Mouse (Mus musculus) kidney, adult 2 months (tissue): Measurements from ENCODE around the gene Rnf43. TPM values are rescaled to one million over a fixed set of nuclear protein-coding genes. Genes with fewer than 3 reads are reported as not detected.

Source experiments
- DNase-seq: peaks from one replicate; pipeline ENCODE4 v3.0.0; 2021
- H3K27ac ChIP-seq: fragments of 200-500 bp; 2 replicates; pipeline ENCODE4 v1.5.1; 2012; ENCODE audit warnings: low read depth, low read length, control low read depth, inconsistent platforms; ENCODE audit not compliant: insufficient read depth
- H3K27me3 ChIP-seq: fragments of 200-500 bp; replicated peaks from 2 replicates; pipeline ENCODE4 v1.6.1; 2012; ENCODE audit warnings: mild to moderate bottlenecking, moderate library complexity, low read length, inconsistent platforms; ENCODE audit not compliant: control insufficient read depth, insufficient read depth
- H3K36me3 ChIP-seq: fragments of 200-500 bp; 2 replicates; pipeline ENCODE4 v1.6.1; 2012; ENCODE audit warnings: mild to moderate bottlenecking, moderate library complexity, low read length, inconsistent platforms; ENCODE audit not compliant: control insufficient read depth, insufficient read depth
- H3K4me1 ChIP-seq: fragments of 200-500 bp; 2 replicates; pipeline ENCODE4 v1.6.1; 2011; ENCODE audit warnings: low read length; ENCODE audit not compliant: control insufficient read depth, insufficient read depth
- H3K4me3 ChIP-seq: fragments of 200-500 bp; 2 replicates; pipeline ENCODE4 v1.5.1; 2011; ENCODE audit warnings: mild to moderate bottlenecking, low read depth, low read length, control low read depth; ENCODE audit not compliant: insufficient read depth
- CTCF ChIP-seq: fragments of 200-500 bp; conservative IDR thresholded peaks from 2 replicates; pipeline ENCODE4 v1.5.1; 2011; ENCODE audit warnings: low read depth, mild to moderate bottlenecking, control low read depth, low read length, moderate library complexity, mixed read lengths; ENCODE audit not compliant: insufficient read depth, insufficient read length
- POLR2A ChIP-seq: fragments of 200-500 bp; IDR thresholded peaks from one replicate; pipeline ENCODE4 v1.6.1; 2011; ENCODE audit warnings: low read depth, low read length, control low read depth
- WGBS: fragments of 180-500 bp; shearing (Covaris S2); methylation state at CpG from one replicate; pipeline ENCODE4 v1.1.7; 2018; 5-methylcytosine and 5-hydroxymethylcytosine counted together
- polyA plus RNA-seq: library from polyadenylated mRNA; depleted of rRNA; stranded (reverse); fragments of >200 nt; gene quantifications from 2 replicates; pipeline ENCODE4 v1.2.3, GENCODE M21; 2012

Rnf43 gene
- polyA plus RNA-seq, 1 experiment: 4.0 TPM

- Histone ChIP-seq H3K4me1 (no peaks in the 10 kb centered on the region), H3K4me3 (no peak overlapping the region), H3K27ac (no peak overlapping the region), H3K27me3 (no peaks in the 10 kb centered on the region), H3K36me3 (no peaks in the 10 kb centered on the region; the same call in 1 of the 2 replicates)
- DNase-seq: peak; percentile 49
- TF ChIP-seq POLR2A (no peak), CTCF (peak; percentile 71)
- 13% methylated on average over 10 of the region's 10 CpGs for WGBS
Measured at GRCm38 (mm10) chr11:87629859-87630258, 32.7 kb upstream of the Rnf43 start.

- no peaks in the 10 kb centered on the region; the same call in 1 of the 2 replicates for H3K4me1 ChIP-seq
- 34% methylated on average over 2 of the region's 2 CpGs for WGBS
- H3K27ac ChIP-seq: peak overlapping the region; percentile 34
- no peak for TF ChIP-seq CTCF
- no peak for TF ChIP-seq POLR2A
- no peaks in the 10 kb centered on the region for H3K36me3 ChIP-seq
- H3K4me3 ChIP-seq: peak overlapping the region; percentile 49
- DNase-seq: no peak
- H3K27me3 ChIP-seq: no peaks in the 10 kb centered on the region
Measured at GRCm38 (mm10) chr11:87638793-87639192, 23.7 kb upstream of the Rnf43 start.

GRCm38 (mm10) chr11:87639206-87639605 is 23.3 kb upstream of the Rnf43 start:
- peak; percentile 73 for DNase-seq
- H3K27me3 ChIP-seq: no peaks in the 10 kb centered on the region
- TF ChIP-seq CTCF (no peak), POLR2A (peak; percentile 72)
- no peaks in the 10 kb centered on the region; the same call in 1 of the 2 replicates for H3K4me1 ChIP-seq
- WGBS: under 1% methylated on average over 29 of the region's 29 CpGs
- H3K4me3 ChIP-seq: peak overlapping the region; percentile 49
- H3K27ac ChIP-seq: peak overlapping the region; percentile 34
- H3K36me3 ChIP-seq: no peaks in the 10 kb centered on the region

GRCm38 (mm10) chr11:87642865-87643264 is 19.7 kb upstream of the Rnf43 start:
- Histone ChIP-seq H3K4me3 (no peak overlapping the region), H3K36me3 (no peaks in the 10 kb centered on the region), H3K27ac (no peak overlapping the region), H3K4me1 (no peaks in the 10 kb centered on the region; the same call in 1 of the 2 replicates), H3K27me3 (no peaks in the 10 kb centered on the region)
- TF ChIP-seq POLR2A: no peak
- no peak for TF ChIP-seq CTCF
- DNase-seq: no peak

GRCm38 (mm10) chr11:87654693-87655092 is 7.8 kb upstream of the Rnf43 start:
- H3K36me3 ChIP-seq: no peaks in the 10 kb centered on the region
- 82% methylated on average over 5 of the region's 5 CpGs for WGBS
- H3K4me3 ChIP-seq: no peak overlapping the region
- no peak overlapping the region for H3K27ac ChIP-seq
- H3K27me3 ChIP-seq: no peaks in the 10 kb centered on the region
- DNase-seq: no peak
- no peaks in the 10 kb centered on the region for H3K4me1 ChIP-seq
- TF ChIP-seq POLR2A (no peak), CTCF (no peak)

- TF ChIP-seq POLR2A: no peak
- TF ChIP-seq CTCF: no peak
- Histone ChIP-seq H3K36me3 (no peaks in the 10 kb centered on the region), H3K4me3 (no peak overlapping the region), H3K27me3 (no peaks in the 10 kb centered on the region), H3K27ac (no peak overlapping the region), H3K4me1 (no peaks in the 10 kb centered on the region)
- 71% methylated on average over 7 of the region's 7 CpGs for whole genome bisulfite sequencing
- no peak for DNase-seq
Measured at GRCm38 (mm10) chr11:87659216-87659615, 3.3 kb upstream of the Rnf43 start.

GRCm38 (mm10) chr11:87662822-87663221 is 300 bp downstream of the Rnf43 start:
- 9% methylated on average over 14 of the region's 14 CpGs for WGBS
- TF ChIP-seq CTCF (no peak), POLR2A (no peak)
- Histone ChIP-seq H3K4me1 (no peaks in the 10 kb centered on the region), H3K27ac (peak overlapping the region; percentile 61; the same call in 1 of the 2 replicates), H3K36me3 (no peaks in the 10 kb centered on the region), H3K4me3 (peak overlapping the region; percentile 51), H3K27me3 (no peaks in the 10 kb centered on the region)
- DNase-seq: peak; percentile 17

GRCm38 (mm10) chr11:87663948-87664347 is 1.4 kb downstream of the Rnf43 start:
- Histone ChIP-seq H3K4me3 (peak overlapping the region; percentile 50), H3K27ac (no peak overlapping the region), H3K4me1 (no peaks in the 10 kb centered on the region; the same call in 1 of the 2 replicates), H3K36me3 (no peaks in the 10 kb centered on the region), H3K27me3 (no peaks in the 10 kb centered on the region)
- TF ChIP-seq POLR2A (no peak), CTCF (no peak)
- DNase-seq: no peak
- 38% methylated on average over 6 of the region's 6 CpGs for WGBS
